13 mouse cellular contexts compared by ENCODE assay signal in the genomic region with DNA sequence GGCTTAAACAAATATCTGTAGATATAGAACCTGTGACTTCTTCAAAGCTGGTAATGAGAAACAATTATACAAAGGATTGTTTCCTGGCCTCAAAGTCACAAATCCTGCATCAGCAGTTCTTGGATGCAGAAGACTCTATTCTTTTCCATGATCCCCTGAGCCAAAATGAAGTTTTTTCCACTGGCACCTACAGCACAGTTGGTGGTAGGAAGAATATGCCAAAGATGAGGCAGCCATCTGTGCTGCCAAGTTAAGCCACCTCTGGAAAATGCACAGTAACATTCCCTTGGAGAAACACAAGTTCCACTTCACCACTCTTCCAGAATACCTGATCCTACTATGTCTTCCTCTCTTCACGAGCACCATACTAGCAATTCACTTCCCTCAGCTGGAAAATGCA.
"Had no signal": no experiment of that assay in that cellular context is flagged by ENCODE, and none has a peak within 500 bp of the region (broad histone marks: within the 10 kb centered on the region; RNA-seq: fewer than 3 reads in every experiment).

No protein-coding gene starts in this region.

- H3K9me3 ChIP-seq: limb, embryonic 15.5 days; liver, embryonic 12.5 days; midbrain, embryonic 15.5 days; neural tube, embryonic 12.5 days had no signal

- H3K36me3 ChIP-seq: limb, embryonic 15.5 days; liver, embryonic 12.5 days; midbrain, embryonic 15.5 days; neural tube, embryonic 12.5 days had no signal

- ATAC-seq: intestine, embryonic 16.5 days; liver, embryonic 12.5 days; midbrain, embryonic 15.5 days had no signal

- H3K9ac ChIP-seq: limb, embryonic 15.5 days; liver, embryonic 12.5 days; lung, embryonic 14.5 days; midbrain, embryonic 15.5 days; neural tube, embryonic 12.5 days had no signal

- DNase-seq: kidney, adult 2 months; kidney, postnatal 25 days; lung, embryonic 14.5 days; lung, postnatal 10 days; thymus, postnatal 4 days had no signal

- H3K4me1 ChIP-seq: limb, embryonic 15.5 days; liver, embryonic 12.5 days; megakaryocyte, embryonic 14.5 days; midbrain, embryonic 15.5 days; neural tube, embryonic 12.5 days had no signal

- H3K4me3 ChIP-seq: limb, embryonic 15.5 days; liver, embryonic 12.5 days; megakaryocyte, embryonic 14.5 days; midbrain, embryonic 15.5 days; neural tube, embryonic 12.5 days had no signal

- H3K27me3 ChIP-seq: limb, embryonic 15.5 days; liver, embryonic 12.5 days; megakaryocyte, embryonic 14.5 days; midbrain, embryonic 15.5 days; neural tube, embryonic 12.5 days had no signal

- H3K27ac ChIP-seq: limb, embryonic 15.5 days; liver, embryonic 12.5 days; macrophage; midbrain, embryonic 15.5 days; neural tube, embryonic 12.5 days had no signal

- H3K4me2 ChIP-seq: limb, embryonic 15.5 days; liver, embryonic 12.5 days; lung, embryonic 14.5 days; midbrain, embryonic 11.5 days; midbrain, embryonic 15.5 days; neural tube, embryonic 12.5 days had no signal
